Mouse (Mus musculus) lung, embryonic 14.5 days (tissue): ENCODE measurements at regions not wholly inside any gene's neighbourhood (a gene's known extent, or its start where the extent isn't known, plus 50 kb on each side); places are given as distances from the start of the nearest gene placed in this dataset.
A peak's percentile ranks its signal among the peaks of the same experiment; 100 is the strongest.

Source experiments
- ATAC-seq: fragments of 200-750 bp; cut with Nextera tagmentation; 2 replicates; pipeline ENCODE4 v1.8.0; 2017; ENCODE audit warnings: mild to moderate bottlenecking, moderate TSS enrichment, moderate library complexity; ENCODE audit not compliant: insufficient read depth
- DNase-seq: peaks from one replicate; pipeline ENCODE4 v3.0.0-alpha.2; 2015
- H3K27ac ChIP-seq: fragments of 300-500 bp; sonication (generic); 2 replicates; pipeline ENCODE4 v1.5.1; 2014; ENCODE audit warnings: low read depth, mild to moderate bottlenecking, moderate library complexity
- H3K27me3 ChIP-seq: fragments of 300-500 bp; sonication (generic); 2 replicates; pipeline ENCODE4 v1.6.1; 2014; ENCODE audit warnings: low read length, control low read depth; ENCODE audit not compliant: insufficient read depth
- H3K36me3 ChIP-seq: fragments of 300-500 bp; sonication (generic); 2 replicates; pipeline ENCODE4 v1.6.1; 2014; ENCODE audit warnings: control low read depth; ENCODE audit not compliant: insufficient read depth
- H3K4me1 ChIP-seq: fragments of 300-500 bp; sonication (generic); 2 replicates; pipeline ENCODE4 v1.6.1; 2014; ENCODE audit warnings: antibody characterized with exemption, control low read depth; ENCODE audit not compliant: insufficient read depth
- H3K4me2 ChIP-seq: fragments of 300-500 bp; sonication (generic); 2 replicates; pipeline ENCODE4 v1.6.1; 2014; ENCODE audit warnings: mild to moderate bottlenecking
- H3K4me3 ChIP-seq: fragments of 300-500 bp; sonication (generic); 2 replicates; pipeline ENCODE4 v1.5.1; 2014; ENCODE audit warnings: low read depth, low read length
- H3K9ac ChIP-seq: fragments of 300-500 bp; sonication (generic); 2 replicates; pipeline ENCODE4 v1.6.1; 2014
- H3K9me3 ChIP-seq: fragments of 300-500 bp; sonication (generic); 2 replicates; pipeline ENCODE4 v1.6.1; 2016; ENCODE audit warnings: low read depth, low read length, control low read depth
- CTCF ChIP-seq: IDR thresholded peaks from 2 replicates; pipeline ENCODE4 v1.5.1; 2016; ENCODE audit warnings: antibody characterized with exemption, low read depth
- WGBS: fragments of 180-500 bp; shearing (Covaris S2); extraction: QIAGEN DNeasy Blood & Tissue Kit; methylation state at CpG from one replicate; pipeline ENCODE4 v1.1.7; 2014; 5-methylcytosine and 5-hydroxymethylcytosine counted together

DNA sequence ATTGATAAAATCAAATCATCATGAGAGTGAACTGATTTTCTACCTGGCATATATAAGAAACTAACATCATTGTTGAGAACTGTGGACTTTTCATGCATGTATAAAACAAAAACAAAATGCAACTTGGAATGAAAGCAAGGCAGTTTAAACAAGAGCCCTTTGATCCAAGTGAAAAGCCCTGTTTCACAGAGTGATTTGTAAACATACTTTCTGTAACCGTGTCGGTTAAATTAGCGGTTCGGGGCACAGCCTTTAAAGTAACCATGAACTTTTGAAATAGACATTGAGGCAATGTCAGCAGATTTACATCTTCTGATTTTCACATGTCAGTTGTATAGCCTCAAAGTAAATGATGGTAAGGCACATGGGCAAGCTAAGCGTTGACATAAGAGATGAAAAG, 593.7 kb upstream of the Pkn2 start:
- TF ChIP-seq CTCF = no peak
- Histone ChIP-seq H3K36me3 (no peaks in the 10 kb centered on the region), H3K9me3 (no peaks in the 10 kb centered on the region), H3K4me3 (no peak overlapping the region), H3K4me1 (no peaks in the 10 kb centered on the region), H3K27me3 (no peaks in the 10 kb centered on the region), H3K4me2 (no peak overlapping the region), H3K27ac (no peak overlapping the region), H3K9ac (no peak overlapping the region)
- ATAC-seq (no peak), DNase-seq (no peak)
- WGBS = 54% methylated on average over 5 of the region's 5 CpGs

DNA sequence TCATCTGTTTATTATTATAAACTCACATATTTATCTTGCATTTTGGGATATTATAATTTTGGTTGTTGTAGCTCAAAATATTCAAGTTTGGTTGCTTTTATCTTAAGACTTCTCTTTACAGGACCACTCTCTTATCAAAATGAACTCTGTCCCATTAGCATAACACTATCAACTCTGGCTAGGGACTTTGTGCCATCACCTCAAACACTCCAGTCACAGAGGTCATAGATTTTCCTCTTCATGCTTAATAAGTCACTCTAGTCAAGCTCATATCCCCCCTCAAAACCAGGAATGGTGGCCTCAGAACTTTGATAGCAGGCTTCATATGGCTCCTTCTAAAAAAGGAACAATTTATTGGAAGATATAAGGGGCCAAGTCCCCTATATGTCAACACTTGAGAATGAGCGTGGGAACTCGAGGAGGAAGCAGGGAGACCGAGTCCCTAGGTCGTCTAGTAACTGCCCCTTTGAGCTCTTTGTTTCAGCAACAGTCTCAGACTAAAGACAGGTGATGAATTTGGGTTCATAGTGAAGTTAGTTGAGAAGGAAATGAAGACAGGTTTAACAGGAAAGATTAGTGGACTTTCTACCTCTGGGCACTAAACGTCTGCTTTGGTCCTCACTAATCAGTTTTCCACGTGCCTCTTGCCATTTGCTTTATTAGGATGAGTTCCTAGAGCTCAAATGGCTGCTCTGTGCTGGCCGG, 565.4 kb upstream of the Pkn2 start:
- WGBS = 45% methylated on average over 7 of the region's 7 CpGs
- no peak overlapping the region for H3K9ac ChIP-seq

DNA sequence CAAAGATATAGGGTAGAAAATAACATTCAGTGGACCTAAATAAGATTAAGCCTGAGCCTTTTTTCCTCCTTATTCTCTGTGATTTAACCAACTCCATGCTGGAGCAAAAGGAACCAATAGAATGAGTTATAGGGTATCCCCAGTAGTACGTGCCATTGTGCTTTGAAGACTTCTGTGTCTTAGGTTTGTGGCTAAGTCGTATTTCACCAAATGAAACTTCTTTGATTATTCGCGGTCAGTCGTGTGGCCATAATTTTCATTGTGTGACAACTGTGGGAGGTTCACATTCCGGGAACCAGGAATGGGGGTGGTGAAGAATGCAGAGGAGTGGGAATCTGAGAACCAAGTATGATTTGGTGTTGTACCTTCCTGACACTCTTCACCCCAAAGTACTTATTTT, 535.6 kb upstream of the Pkn2 start:
- no peak overlapping the region for H3K4me3 ChIP-seq
- no peak for ATAC-seq
- H3K9ac ChIP-seq = no peak overlapping the region
- H3K4me1 ChIP-seq = no peaks in the 10 kb centered on the region
- no peak overlapping the region for H3K27ac ChIP-seq
- H3K36me3 ChIP-seq = no peaks in the 10 kb centered on the region
- TF ChIP-seq CTCF = no peak
- no peak for DNase-seq
- H3K9me3 ChIP-seq = no peaks in the 10 kb centered on the region
- H3K27me3 ChIP-seq = no peaks in the 10 kb centered on the region
- no peak overlapping the region for H3K4me2 ChIP-seq
- 79% methylated on average over 6 of the region's 6 CpGs for WGBS

More for the DNA sequence above, 565.4 kb upstream of the Pkn2 start:
- no peak overlapping the region for H3K4me3 ChIP-seq
- no peaks in the 10 kb centered on the region for H3K4me1 ChIP-seq
- no peak for TF ChIP-seq CTCF
- no peak overlapping the region for H3K27ac ChIP-seq
- no peaks in the 10 kb centered on the region for H3K9me3 ChIP-seq
- no peak for ATAC-seq
- H3K36me3 ChIP-seq = no peaks in the 10 kb centered on the region
- no peak for DNase-seq
- no peaks in the 10 kb centered on the region for H3K27me3 ChIP-seq
- no peak overlapping the region for H3K4me2 ChIP-seq

DNA sequence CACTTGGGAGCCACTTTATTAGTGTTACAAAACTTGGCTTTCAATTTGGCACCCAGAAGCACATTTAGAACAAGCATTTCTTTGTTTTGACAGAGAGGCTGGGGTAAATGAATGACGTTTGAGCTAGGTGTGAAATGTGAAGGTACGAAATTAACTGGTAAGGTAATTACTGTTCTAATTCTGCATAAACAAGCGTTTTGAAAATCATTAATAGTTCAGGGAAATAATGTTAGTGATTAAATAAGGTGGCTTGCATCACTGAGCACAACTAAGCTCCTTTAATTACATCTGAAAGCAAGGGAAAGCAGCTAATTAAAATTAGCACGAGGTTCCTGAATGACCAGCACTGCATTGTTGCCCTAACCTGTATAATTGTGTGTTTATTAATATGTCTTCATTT, 529.9 kb upstream of the Pkn2 start:
- no peak for DNase-seq
- WGBS = 61% methylated on average over 4 of the region's 4 CpGs
- no peaks in the 10 kb centered on the region for H3K9me3 ChIP-seq
- TF ChIP-seq CTCF = no peak
- no peaks in the 10 kb centered on the region for H3K4me1 ChIP-seq
- H3K36me3 ChIP-seq = no peaks in the 10 kb centered on the region
- no peaks in the 10 kb centered on the region for H3K27me3 ChIP-seq
- no peak overlapping the region for H3K4me2 ChIP-seq
- H3K4me3 ChIP-seq = no peak overlapping the region
- no peak for ATAC-seq
- no peak overlapping the region for H3K27ac ChIP-seq
- no peak overlapping the region for H3K9ac ChIP-seq

DNA sequence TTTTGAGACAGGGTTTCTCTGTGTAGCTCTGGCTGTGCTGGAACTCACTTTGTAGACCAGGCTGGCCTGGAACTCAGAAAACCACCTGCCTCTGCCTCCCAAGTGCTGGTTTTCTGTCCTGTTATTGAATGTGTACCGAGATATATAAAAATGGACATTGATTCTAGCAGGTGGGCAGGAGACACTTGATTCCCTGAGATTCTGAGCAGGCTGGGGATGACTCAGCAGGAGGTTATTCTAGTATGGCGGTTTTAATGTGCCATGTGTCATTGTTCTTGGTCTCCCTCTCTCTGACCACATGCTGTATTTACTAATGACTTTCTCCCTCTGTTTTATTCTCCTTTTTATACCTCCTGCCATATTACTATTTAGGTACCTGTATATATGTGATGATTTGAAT, 517.2 kb upstream of the Pkn2 start:
- ATAC-seq (no peak), DNase-seq (no peak)
- no peak overlapping the region for H3K27ac ChIP-seq
- H3K9me3 ChIP-seq = no peaks in the 10 kb centered on the region
- no peaks in the 10 kb centered on the region for H3K27me3 ChIP-seq
- H3K4me1 ChIP-seq = no peaks in the 10 kb centered on the region
- no peaks in the 10 kb centered on the region for H3K36me3 ChIP-seq
- no peak overlapping the region for H3K4me3 ChIP-seq
- no peak overlapping the region for H3K9ac ChIP-seq
- H3K4me2 ChIP-seq = no peak overlapping the region
- TF ChIP-seq CTCF = no peak
- 72% methylated on average over 2 of the region's 2 CpGs for WGBS

DNA sequence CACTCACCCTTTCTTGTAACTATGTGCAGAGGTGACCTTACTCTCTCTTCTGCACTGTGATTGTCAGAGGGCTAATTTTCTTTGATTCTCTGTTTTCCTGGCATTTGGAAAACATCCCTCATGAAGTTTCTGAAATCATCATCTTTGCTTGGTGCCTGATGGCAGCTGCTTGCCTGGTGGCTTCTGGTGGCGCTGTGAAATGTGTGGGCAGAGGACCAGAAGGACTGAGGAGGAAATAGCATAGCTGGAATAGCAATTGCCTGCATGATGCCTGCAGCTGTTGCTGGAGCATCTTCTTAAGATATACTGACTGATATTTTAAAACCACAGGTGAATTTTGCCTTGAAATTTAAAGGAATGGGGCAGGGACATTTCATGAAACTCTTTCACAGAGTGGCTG, 502.6 kb upstream of the Pkn2 start:
- H3K4me1 ChIP-seq = no peaks in the 10 kb centered on the region
- TF ChIP-seq CTCF = no peak
- H3K9ac ChIP-seq = no peak overlapping the region
- H3K27ac ChIP-seq = no peak overlapping the region
- H3K4me2 ChIP-seq = no peak overlapping the region
- no peaks in the 10 kb centered on the region for H3K9me3 ChIP-seq
- no peaks in the 10 kb centered on the region for H3K36me3 ChIP-seq
- DNase-seq (no peak), ATAC-seq (no peak)
- H3K4me3 ChIP-seq = no peak overlapping the region
- WGBS = 76% methylated on average over 1 of the region's 1 CpGs
- no peaks in the 10 kb centered on the region for H3K27me3 ChIP-seq

DNA sequence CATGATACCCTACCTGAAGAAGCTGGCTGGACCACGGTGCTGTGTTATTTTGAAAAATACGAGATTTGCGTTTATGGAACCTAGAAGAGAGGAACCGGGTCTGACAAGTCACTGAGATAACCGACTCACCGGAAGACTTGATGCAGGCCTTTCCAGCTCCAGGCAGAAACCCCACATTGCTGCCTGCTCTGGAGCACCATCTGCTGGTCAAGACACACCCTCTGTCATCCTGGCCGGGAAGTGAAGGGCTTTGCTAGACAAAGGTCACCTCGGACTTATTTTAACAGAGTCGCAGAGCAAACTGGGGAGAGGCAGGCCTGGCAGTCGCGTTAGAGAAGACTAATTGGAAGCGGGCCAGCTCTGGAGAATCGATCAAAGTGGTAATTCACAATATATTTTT, 497.4 kb upstream of the Pkn2 start:
- peak; percentile 88 for ATAC-seq
- peak; percentile 87 for DNase-seq
- no peaks in the 10 kb centered on the region for H3K9me3 ChIP-seq
- 6% methylated on average over 13 of the region's 13 CpGs for WGBS
- no peak overlapping the region for H3K27ac ChIP-seq
- no peak overlapping the region for H3K9ac ChIP-seq
- no peaks in the 10 kb centered on the region for H3K36me3 ChIP-seq
- peak; percentile 92 for TF ChIP-seq CTCF
- no peaks in the 10 kb centered on the region for H3K27me3 ChIP-seq
- no peak overlapping the region for H3K4me3 ChIP-seq
- no peak overlapping the region for H3K4me2 ChIP-seq
- no peaks in the 10 kb centered on the region for H3K4me1 ChIP-seq

DNA sequence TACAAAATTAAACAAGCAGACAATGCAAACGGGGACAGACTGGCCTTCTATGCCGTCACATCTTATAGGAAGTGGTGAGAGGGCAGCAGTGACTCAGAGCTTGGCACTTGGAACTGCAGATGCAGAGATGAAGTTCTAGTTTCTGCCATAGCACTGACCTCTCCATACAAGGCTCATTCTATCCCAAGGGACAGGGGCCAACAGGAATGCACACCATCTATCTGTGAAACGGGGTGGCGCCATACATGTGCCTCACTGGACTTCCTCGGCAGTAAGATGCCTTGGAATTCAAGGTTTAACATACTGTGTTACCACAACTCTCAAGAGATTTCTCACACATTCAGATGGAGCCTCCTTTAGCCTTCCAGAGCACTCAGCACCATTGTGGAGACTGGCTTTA, 495.6 kb upstream of the Pkn2 start:
- DNase-seq (no peak), ATAC-seq (no peak)
- H3K4me3 ChIP-seq = no peak overlapping the region
- H3K4me2 ChIP-seq = no peak overlapping the region
- TF ChIP-seq CTCF = no peak
- H3K4me1 ChIP-seq = no peaks in the 10 kb centered on the region
- H3K27me3 ChIP-seq = no peaks in the 10 kb centered on the region
- no peaks in the 10 kb centered on the region for H3K9me3 ChIP-seq
- WGBS = 90% methylated on average over 5 of the region's 5 CpGs
- H3K36me3 ChIP-seq = no peaks in the 10 kb centered on the region
- H3K9ac ChIP-seq = no peak overlapping the region
- no peak overlapping the region for H3K27ac ChIP-seq
